Mouse (Mus musculus): ENCODE data around the gene Gsdme.

Gsdme gene

GRCm38 (mm10) chr6:50191605-50192004 is 72.1 kb downstream of the Gsdme start:
- in situ Hi-C loops (cut with MboI) = no loop called here

DNA sequence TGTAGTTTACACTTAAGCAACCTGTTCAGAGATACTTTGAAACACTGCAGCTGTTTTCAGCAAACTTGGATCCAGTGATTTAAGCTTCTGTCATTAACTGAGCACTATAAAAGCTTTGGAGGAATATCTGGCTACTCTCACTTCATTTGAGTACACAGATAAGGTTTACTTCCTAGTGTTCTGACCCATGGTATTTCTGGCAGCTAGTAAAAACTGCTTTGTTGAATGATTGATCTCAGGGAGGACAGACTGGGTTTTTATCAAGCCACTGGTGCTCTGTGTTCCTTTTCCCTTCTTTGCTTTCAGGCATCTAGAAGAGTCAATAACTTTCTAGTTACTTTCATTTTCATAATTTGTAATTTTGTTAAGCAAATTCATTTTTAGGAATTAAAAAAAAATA is 74.3 kb downstream of the Gsdme start:
- in situ Hi-C loops (cut with MboI) = no loop called here

- in situ Hi-C loops (cut with MboI) = no loop called here
Measured at GRCm38 (mm10) chr6:50187955-50188354, 75.7 kb downstream of the Gsdme start.

DNA sequence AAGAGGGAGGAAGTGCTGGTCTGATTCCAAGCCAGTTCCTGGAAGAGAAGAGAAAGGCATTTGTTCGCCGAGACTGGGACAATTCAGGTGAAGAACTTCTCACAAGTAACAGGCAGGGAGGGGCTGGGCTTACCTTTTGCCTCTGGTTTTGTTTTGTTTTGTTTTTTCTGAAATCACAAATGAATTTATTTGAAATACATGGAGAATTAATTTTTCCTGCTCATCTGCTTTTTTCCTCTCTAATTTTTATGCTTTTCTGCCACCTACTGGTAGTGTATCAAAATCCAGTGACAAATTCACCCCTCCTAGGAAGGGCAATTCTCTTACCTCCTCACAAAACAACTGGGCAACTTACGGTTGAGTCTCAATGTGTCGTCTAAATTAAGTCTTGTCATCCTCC is 83.5 kb downstream of the Gsdme start:
- in situ Hi-C loops (cut with MboI) = no loop called here

- in situ Hi-C loops (cut with MboI) = no loop called here
Measured at GRCm38 (mm10) chr6:50175736-50176135, 87.9 kb downstream of the Gsdme start.

DNA sequence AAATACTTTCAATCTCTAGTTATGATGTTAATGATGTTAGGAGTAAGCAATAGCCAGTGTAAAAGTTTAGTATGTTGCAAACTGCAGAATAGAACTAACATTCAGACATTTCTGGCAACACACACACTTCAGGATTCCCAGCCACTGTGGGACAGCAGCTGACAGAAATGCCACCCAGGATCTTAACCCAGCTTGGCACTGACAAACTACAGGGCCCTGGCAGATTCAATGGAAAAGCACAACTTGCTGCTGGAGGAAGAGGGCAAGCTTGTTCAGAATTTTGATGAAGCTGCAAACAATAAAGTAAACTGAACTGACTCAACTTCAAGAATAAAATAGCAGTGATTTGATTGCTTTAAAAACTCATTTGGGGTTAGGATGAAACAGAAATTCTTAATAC is 93.9 kb downstream of the Gsdme start:
- in situ Hi-C loops (cut with MboI) = no loop called here

- in situ Hi-C loops (cut with MboI) = no loop called here
Measured at GRCm38 (mm10) chr6:50168821-50169220, 94.8 kb downstream of the Gsdme start.

GRCm38 (mm10) chr6:50163013-50163412 is 100.6 kb downstream of the Gsdme start:
- in situ Hi-C loops (cut with MboI) = no loop called here

DNA sequence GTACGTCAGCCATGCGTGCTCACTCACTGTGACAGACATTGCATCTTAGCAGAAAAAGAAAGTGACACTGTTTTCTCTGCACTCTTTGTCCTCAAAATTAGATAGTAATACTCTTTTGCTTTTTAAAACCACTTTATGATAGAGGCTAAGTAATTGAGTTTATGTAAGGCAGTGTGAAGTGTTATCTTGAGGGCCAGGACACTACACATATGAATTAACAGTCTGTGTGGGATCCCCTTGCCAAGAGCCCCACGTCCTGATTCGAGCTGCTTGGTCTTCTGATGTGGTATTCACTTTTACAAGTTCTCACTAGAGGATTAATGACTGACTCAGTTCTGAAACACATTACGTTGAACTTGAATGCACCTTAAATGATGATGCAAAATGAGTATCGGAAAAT is 103.8 kb downstream of the Gsdme start:
- in situ Hi-C loops (cut with MboI) = no loop called here

- in situ Hi-C loops (cut with MboI) = no loop called here
Measured at GRCm38 (mm10) chr6:50149378-50149777, 114.3 kb downstream of the Gsdme start.

- in situ Hi-C loops (cut with MboI) = no loop called here
Measured at GRCm38 (mm10) chr6:50146158-50146557, 117.5 kb downstream of the Gsdme start.

DNA sequence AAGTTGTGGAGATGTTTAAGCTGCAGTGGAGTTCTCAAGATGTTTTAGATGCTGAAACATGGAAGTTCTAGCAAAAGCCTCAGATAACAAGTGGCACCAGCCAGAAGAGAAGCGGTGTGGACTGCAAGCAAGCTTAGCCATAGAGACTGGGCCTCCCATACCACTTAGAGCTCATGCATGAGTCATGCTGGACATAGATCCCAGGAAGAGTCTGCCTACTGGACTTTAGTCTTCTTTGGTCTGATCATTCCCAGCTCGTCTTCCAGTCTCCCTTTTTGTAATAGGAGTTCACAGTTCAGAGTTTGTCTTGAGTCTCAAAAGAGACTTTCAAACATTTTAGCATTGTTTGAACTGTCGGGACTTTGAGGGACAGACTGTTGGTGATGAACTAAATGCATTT is 124.1 kb downstream of the Gsdme start:
- in situ Hi-C loops (cut with MboI) = no loop called here

Measured in mature B cell (primary cell).